Mouse (Mus musculus) limb, embryonic 13.5 days (tissue): ENCODE data around the gene Cdx2. TPM values are rescaled to one million over a fixed set of nuclear protein-coding genes. Genes with fewer than 3 reads are reported as not detected.

Experiments used
- ATAC-seq: fragments of 200-750 bp; cut with Nextera tagmentation; 2 replicates; pipeline ENCODE4 v1.8.0; 2017; ENCODE audit warnings: low read depth, moderate number of reproducible peaks, moderate TSS enrichment; ENCODE audit not compliant: low FRiP score
- H3K27ac ChIP-seq: fragments of 300-500 bp; sonication (generic); 2 replicates; pipeline ENCODE4 v1.5.1; 2015; ENCODE audit warnings: inconsistent platforms, mild to moderate bottlenecking, moderate library complexity
- H3K27me3 ChIP-seq: fragments of 300-500 bp; sonication (generic); 2 replicates; pipeline ENCODE4 v1.6.1; 2015; ENCODE audit warnings: mild to moderate bottlenecking, inconsistent platforms
- H3K36me3 ChIP-seq: fragments of 300-500 bp; sonication (generic); 2 replicates; pipeline ENCODE4 v1.6.1; 2015; ENCODE audit warnings: inconsistent platforms, mild to moderate bottlenecking, moderate library complexity
- H3K4me1 ChIP-seq: fragments of 300-500 bp; sonication (generic); 2 replicates; pipeline ENCODE4 v1.6.1; 2015; ENCODE audit warnings: inconsistent platforms
- H3K4me2 ChIP-seq: fragments of 300-500 bp; sonication (generic); replicated peaks from 2 replicates; pipeline ENCODE4 v1.6.1; 2015; ENCODE audit warnings: inconsistent platforms, mild to moderate bottlenecking, moderate library complexity
- H3K4me3 ChIP-seq: fragments of 300-500 bp; sonication (generic); 2 replicates; pipeline ENCODE4 v1.5.1; 2015; ENCODE audit warnings: moderate library complexity, mild to moderate bottlenecking, inconsistent platforms
- H3K9ac ChIP-seq: fragments of 300-500 bp; sonication (generic); 2 replicates; pipeline ENCODE4 v1.6.1; 2015; ENCODE audit warnings: mild to moderate bottlenecking, inconsistent platforms
- H3K9me3 ChIP-seq: fragments of 300-500 bp; sonication (generic); 2 replicates; pipeline ENCODE4 v1.6.1; 2016; ENCODE audit warnings: inconsistent platforms
- WGBS: fragments of 180-500 bp; shearing (Covaris S2); methylation state at CpG from one replicate; pipeline ENCODE4 v1.1.7; 2015; 5-methylcytosine and 5-hydroxymethylcytosine counted together
- polyA plus RNA-seq: library from polyadenylated mRNA; unstranded; fragments of >200 nt; fragmentation: Nextera tagmentation; extraction: Ambion mirVana; gene quantifications from 2 replicates; pipeline ENCODE4 v1.2.1, GENCODE M21; 2015

The Cdx2 gene
- polyA plus RNA-seq, 1 experiment from 2014 or later, result 0.06 TPM

DNA sequence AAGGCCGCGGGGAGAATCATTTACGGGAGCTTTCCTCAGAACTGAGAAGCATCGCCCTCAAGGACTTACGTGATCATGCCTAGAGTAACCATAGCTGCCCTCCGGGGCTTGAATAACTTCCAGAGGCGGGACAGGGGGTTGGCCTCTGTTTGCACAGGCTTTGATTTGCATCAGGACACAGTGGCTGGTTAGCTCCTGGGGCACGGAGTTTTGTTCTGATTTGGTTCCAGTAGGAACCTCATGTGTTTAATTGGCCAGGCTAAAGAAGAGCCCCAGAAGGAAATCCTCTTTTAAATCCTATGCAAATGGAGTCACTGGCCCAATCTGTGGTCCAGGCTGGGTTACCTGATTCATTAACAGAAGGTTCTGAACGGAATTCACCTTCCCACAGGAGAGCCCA lies 31.9 kb upstream of the Cdx2 start:
- no peak overlapping the region for H3K9ac ChIP-seq
- H3K27me3 ChIP-seq, result peaks cover 1% of the 10 kb centered on the region; the same call in 1 of the 2 replicates
- ATAC-seq, result no peak
- H3K4me1 ChIP-seq, result peaks cover 6% of the 10 kb centered on the region
- no peak overlapping the region for H3K27ac ChIP-seq
- no peak overlapping the region for H3K4me3 ChIP-seq
- WGBS, result 60% methylated on average over 9 of the region's 9 CpGs
- H3K9me3 ChIP-seq, result no peaks in the 10 kb centered on the region
- H3K36me3 ChIP-seq, result no peaks in the 10 kb centered on the region
- H3K4me2 ChIP-seq, result no peak overlapping the region

DNA sequence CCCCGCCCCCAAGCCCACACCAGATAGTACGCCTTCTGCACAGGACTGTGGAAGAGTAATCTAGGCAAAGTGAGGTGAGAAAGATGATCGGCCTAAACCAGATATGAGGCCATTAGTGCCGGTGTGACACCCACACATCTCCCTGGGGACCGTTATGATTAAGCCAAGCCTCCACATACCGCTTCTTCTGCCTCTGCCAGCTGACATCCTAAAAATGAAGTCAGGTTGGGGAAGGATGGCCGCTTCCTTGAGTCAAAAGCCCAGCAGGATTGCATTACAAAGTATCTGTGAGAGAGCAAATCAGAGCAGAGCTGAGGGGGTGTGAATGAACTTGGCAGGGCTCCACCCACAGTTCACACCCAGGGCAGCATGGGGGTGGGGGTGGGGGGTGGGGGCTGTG lies 25.6 kb upstream of the Cdx2 start:
- Histone ChIP-seq H3K9me3 (no peaks in the 10 kb centered on the region), H3K27me3 (peaks cover 7% of the 10 kb centered on the region; the same call in 1 of the 2 replicates), H3K27ac (no peak overlapping the region), H3K4me1 (0 out of 2 replicates have a peak, but pooled peaks cover 3% of the 10 kb centered on the region), H3K4me3 (no peak overlapping the region), H3K9ac (no peak overlapping the region), H3K4me2 (no peak overlapping the region), H3K36me3 (no peaks in the 10 kb centered on the region)
- 34% methylated on average over 7 of the region's 7 CpGs for WGBS
- ATAC-seq, result no peak

DNA sequence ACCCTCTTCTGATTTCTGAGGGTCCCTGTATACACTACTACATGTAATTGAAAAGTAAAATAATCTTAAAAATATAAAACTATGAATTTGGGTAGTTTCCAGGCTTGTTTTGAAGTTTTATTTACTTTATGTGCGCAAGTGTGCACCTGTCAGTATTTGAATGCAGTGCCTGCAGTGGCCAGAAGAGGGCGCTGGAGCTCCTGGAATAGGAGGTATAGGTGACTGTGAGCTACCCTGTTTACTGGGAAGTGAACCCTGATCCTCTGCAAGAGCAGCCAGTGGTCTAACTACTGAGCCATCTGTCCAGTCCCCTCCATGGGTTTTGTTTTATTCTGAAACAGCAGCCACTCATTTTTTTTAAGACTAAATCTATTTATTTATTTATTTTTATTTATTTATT lies 24.5 kb upstream of the Cdx2 start:
- WGBS, result 40% methylated on average over 2 of the region's 2 CpGs
- no peak for ATAC-seq
- no peaks in the 10 kb centered on the region for H3K9me3 ChIP-seq

DNA sequence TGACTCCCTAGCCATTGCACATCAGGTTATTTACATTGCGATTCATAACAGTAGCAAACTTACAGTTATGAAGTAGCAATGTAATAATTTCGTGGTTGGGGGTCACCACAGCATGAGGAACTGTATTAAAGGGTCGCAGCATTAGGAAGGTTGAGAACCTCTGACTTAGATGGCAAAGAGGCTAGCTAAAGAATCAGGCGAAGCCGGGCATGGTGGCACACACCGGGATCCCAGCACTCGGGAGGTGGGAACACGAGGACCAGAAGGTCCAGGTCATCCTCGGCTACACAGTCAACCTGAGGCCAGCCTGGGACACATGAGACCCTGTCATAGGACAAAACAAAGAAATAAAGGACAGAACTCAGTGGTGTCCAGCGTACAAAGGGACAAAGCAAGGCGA lies 22.9 kb upstream of the Cdx2 start:
- no peaks in the 10 kb centered on the region for H3K36me3 ChIP-seq
- H3K9ac ChIP-seq, result no peak overlapping the region
- no peaks in the 10 kb centered on the region for H3K9me3 ChIP-seq
- 0 out of 2 replicates have a peak, but pooled peaks cover 3% of the 10 kb centered on the region for H3K4me1 ChIP-seq
- no peak overlapping the region for H3K4me2 ChIP-seq
- peaks cover 7% of the 10 kb centered on the region; the same call in 1 of the 2 replicates for H3K27me3 ChIP-seq
- 81% methylated on average over 11 of the region's 11 CpGs for WGBS
- no peak for ATAC-seq
- no peak overlapping the region for H3K4me3 ChIP-seq
- no peak overlapping the region for H3K27ac ChIP-seq

More for the DNA sequence above, 24.5 kb upstream of the Cdx2 start:
- Histone ChIP-seq H3K9ac (no peak overlapping the region), H3K4me3 (no peak overlapping the region), H3K27ac (no peak overlapping the region), H3K4me1 (0 out of 2 replicates have a peak, but pooled peaks cover 3% of the 10 kb centered on the region), H3K36me3 (no peaks in the 10 kb centered on the region), H3K4me2 (no peak overlapping the region), H3K27me3 (peaks cover 7% of the 10 kb centered on the region; the same call in 1 of the 2 replicates)

DNA sequence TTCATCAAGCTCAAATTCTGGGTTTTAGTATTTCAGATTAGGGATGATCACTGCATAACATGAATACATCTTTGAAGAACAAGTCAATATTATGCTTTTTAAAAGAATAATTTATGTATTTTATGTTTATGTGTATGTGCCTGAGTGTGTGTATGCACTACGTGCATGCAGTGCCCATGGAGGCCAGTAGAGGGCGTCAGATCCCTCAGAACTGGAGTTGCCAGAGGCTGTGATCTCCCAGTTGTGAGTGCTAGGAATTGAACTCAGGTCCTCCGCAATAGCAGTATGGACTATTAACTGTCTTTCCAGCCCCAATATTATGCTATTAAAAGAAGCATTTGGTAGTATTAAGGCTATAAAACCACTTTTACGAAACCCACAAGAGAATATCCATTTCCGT lies 20.6 kb upstream of the Cdx2 start:
- Histone ChIP-seq H3K9me3 (no peaks in the 10 kb centered on the region), H3K27me3 (peaks cover 14% of the 10 kb centered on the region), H3K9ac (no peak overlapping the region), H3K4me1 (no peaks in the 10 kb centered on the region), H3K4me2 (no peak overlapping the region), H3K36me3 (no peaks in the 10 kb centered on the region), H3K27ac (no peak overlapping the region), H3K4me3 (no peak overlapping the region)
- WGBS, result 82% methylated on average over 5 of the region's 5 CpGs
- ATAC-seq, result no peak

DNA sequence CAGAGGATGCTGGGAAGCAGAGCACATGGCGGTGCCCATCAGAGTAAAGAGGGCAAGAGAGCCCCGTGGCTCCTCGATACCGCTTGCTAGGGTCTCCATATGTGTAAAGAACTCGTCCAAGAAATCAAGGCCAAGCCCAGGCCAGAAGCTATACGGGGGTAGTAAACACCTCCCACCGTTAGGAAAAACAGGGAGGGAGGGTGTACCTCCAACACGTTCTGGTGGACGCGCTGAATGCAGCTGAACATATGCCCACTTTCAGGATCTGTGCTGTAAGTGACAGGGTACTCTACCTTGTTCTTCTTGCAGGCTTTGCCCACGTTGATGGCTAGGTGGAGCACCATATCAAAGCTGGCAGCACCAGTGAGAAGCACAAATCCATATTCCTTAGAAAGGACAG lies 18.9 kb upstream of the Cdx2 start:
- Histone ChIP-seq H3K9ac (no peak overlapping the region), H3K36me3 (no peaks in the 10 kb centered on the region), H3K4me1 (no peaks in the 10 kb centered on the region), H3K9me3 (no peaks in the 10 kb centered on the region), H3K4me2 (no peak overlapping the region), H3K4me3 (no peak overlapping the region), H3K27ac (no peak overlapping the region), H3K27me3 (peaks cover 31% of the 10 kb centered on the region)
- no peak for ATAC-seq
- 70% methylated on average over 11 of the region's 11 CpGs for WGBS

DNA sequence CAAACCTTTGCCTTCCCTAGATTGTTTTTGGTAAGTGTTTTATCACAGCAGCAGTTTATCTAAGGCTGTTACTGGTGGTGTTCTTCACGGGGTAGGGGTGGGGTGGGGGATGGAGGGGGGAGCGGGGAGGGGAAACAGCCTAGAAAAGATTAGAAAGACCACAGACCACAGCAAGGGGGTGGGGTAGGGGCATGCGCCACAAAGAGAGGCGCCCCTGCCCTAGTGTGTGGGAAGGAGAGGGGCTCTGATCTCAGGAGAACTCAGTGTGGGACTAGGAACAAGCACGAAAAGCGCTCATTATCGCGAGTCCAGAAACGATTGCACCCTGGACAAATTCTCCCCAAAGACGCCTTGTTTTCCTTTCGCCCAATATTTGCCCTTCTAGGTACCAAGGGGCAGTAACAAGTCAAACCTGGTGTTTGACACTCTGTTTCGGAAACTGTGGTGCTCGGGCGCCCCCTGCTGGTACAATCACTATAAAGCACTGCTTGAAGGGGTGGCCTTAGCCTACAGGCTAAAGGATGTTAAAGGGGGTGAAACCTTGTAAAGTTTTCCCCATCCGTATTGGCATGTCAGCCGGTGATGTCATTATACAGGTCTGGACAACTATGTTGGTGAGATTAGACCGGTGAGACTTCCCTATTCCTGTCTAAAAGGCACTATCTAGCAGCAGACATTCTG lies 16.3 kb upstream of the Cdx2 start:
- H3K27me3 ChIP-seq, result peaks cover 47% of the 10 kb centered on the region
- H3K4me2 ChIP-seq, result no peak overlapping the region; the same call in 1 of the 2 replicates
- peak; percentile 54; the same call in 1 of the 2 replicates for ATAC-seq

DNA sequence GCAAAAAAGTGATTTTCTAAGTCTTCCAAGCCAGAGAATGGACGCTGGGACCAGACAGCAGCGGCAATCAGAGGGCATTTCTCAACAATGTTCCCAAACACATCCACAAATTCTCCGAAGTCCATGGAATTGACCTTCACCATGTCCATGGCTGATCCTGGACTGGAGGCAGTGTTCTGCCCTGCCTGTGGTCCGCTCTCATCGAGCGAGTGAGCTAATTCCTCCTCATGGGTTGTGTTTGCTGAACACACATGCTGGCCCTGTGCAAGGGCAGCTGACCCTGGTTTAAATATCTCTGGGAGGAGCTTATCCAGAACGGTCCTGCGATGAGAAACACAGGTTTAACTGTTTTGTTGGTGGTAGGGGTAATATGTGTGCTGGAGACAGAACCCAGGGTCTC lies 15.1 kb upstream of the Cdx2 start, which contains the start of gene Urad:
Gene Urad, minus strand, starts transcription at position 258 of the 400 bp plus-strand sequence.
- Histone ChIP-seq H3K4me1 (no peaks in the 10 kb centered on the region), H3K4me3 (no peak within 1 kb of the TSS), H3K4me2 (no peak within 1 kb of the TSS; the same call in 1 of the 2 replicates), H3K9me3 (no peaks in the 10 kb centered on the region), H3K36me3 (no peaks in the 10 kb centered on the region), H3K9ac (no peak within 1 kb of the TSS), H3K27me3 (peaks cover 59% of the 10 kb centered on the region), H3K27ac (no peak within 1 kb of the TSS)
- WGBS, result 70% methylated on average over 8 of the region's 8 CpGs
- ATAC-seq, result no peak

More for the DNA sequence above, 16.3 kb upstream of the Cdx2 start:
- H3K9me3 ChIP-seq, result no peaks in the 10 kb centered on the region
- WGBS, result 16% methylated on average over 17 of the region's 17 CpGs
- H3K4me1 ChIP-seq, result no peaks in the 10 kb centered on the region
- no peak overlapping the region for H3K9ac ChIP-seq
- no peak overlapping the region for H3K4me3 ChIP-seq
- H3K27ac ChIP-seq, result no peak overlapping the region
- no peaks in the 10 kb centered on the region for H3K36me3 ChIP-seq

DNA sequence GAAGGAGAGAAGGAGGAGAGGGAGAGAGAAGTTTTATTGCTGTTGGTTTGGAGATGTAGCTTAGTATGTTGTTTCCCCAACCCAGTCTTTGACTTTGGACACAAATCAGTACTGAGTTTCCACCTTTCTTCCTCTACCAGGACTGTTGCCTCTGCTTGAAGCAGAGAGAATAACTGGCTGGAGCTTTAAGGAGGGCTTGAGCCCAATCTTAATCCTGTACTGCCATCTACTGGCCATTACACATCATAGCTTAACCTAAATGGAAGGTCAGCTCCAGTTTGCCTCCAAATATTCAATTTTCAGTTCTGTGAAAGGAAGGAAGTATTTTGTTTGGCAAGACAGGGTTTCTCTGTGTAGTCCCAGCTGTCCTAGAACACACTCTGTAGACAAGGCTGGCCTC lies 12.6 kb upstream of the Cdx2 start:
- Histone ChIP-seq H3K9ac (no peak overlapping the region), H3K4me3 (no peak overlapping the region), H3K4me1 (peaks cover 7% of the 10 kb centered on the region), H3K27me3 (peaks cover 84% of the 10 kb centered on the region), H3K4me2 (no peak overlapping the region), H3K36me3 (no peaks in the 10 kb centered on the region), H3K9me3 (no peaks in the 10 kb centered on the region), H3K27ac (no peak overlapping the region)
- ATAC-seq, result no peak

DNA sequence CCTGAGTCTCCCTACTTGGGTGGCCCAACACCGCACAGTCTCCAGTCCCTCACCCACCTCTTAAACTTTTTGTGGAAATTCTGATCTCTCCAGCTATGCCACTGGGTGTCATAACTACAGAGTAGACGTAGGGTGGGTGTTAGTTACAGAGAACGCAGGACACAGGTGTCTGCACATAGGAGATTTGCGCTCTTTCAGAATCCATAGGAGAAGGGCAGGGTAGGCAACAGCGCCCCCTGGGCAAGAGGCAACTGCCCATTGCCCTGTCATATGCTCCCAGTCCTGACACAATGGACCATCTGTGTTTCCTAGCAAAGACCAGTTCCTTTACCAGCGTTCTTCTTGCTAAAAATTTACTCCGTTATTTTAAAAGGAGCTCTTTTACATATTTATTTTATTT lies 10.9 kb upstream of the Cdx2 start:
- Histone ChIP-seq H3K4me1 (peaks cover 7% of the 10 kb centered on the region), H3K36me3 (no peaks in the 10 kb centered on the region), H3K27me3 (peaks cover 97% of the 10 kb centered on the region), H3K9me3 (no peaks in the 10 kb centered on the region), H3K4me3 (no peak overlapping the region), H3K9ac (no peak overlapping the region), H3K4me2 (no peak overlapping the region), H3K27ac (no peak overlapping the region)
- ATAC-seq, result no peak
- 27% methylated on average over 7 of the region's 7 CpGs for WGBS

DNA sequence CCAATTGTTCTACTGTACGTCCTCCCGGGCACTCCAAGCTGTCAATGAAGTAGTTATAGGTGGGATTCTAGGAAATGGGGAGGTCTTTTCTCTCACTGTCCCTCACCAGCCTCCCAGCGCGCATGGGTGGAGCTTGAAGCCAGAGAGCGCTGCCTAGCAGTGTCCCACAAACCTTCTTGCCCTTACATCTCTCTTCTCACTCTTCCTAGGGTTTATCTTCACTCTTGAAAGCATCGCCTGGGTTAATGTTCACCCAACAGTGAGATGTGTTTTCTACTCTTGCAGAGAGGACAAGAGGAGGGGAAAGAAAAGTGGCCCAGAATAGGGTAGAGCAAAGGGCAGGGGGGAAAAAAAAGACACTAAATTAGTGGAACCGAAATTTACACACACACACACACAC lies 10.3 kb upstream of the Cdx2 start:
- H3K4me3 ChIP-seq, result no peak overlapping the region
- H3K4me2 ChIP-seq, result no peak overlapping the region
- no peaks in the 10 kb centered on the region for H3K36me3 ChIP-seq
- no peaks in the 10 kb centered on the region for H3K9me3 ChIP-seq
- no peak overlapping the region for H3K9ac ChIP-seq
- no peak overlapping the region for H3K27ac ChIP-seq
- ATAC-seq, result no peak
- WGBS, result 13% methylated on average over 7 of the region's 7 CpGs
- H3K27me3 ChIP-seq, result peaks cover 97% of the 10 kb centered on the region
- peaks cover 7% of the 10 kb centered on the region for H3K4me1 ChIP-seq

DNA sequence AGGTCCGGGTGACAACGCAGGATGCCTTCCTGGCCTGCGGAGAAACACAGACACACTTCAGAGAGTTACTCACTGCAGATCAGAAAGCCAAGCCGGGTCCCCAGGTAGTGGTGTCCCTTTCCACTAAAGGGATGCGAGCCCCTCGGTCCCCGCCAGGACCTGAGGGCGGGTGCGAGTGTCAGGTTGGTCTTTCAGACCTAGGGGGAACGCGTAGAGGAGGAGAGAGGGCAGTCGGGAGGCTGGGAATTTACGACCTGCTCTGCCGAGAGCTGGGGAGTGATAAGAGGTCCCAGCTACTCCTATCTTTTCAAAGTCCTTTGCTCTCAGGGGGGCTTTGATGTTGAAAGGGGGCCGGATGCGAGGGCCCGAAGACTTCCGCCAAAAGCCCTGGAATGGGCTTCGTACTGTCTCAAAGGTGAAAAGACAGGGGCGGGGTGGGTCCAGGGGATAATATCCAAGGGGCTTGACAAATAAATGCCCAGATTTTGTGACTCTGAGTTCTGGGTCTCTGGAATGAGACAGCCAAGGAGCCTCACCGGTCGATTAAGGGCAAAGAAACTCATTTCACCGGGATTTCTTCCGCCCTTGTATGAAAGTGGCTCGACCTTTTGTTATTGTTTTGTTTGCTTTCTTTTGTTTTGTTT lies 8.5 kb upstream of the Cdx2 start:
- Histone ChIP-seq H3K9me3 (no peaks in the 10 kb centered on the region), H3K27ac (no peak overlapping the region), H3K4me1 (peaks cover 7% of the 10 kb centered on the region), H3K36me3 (no peaks in the 10 kb centered on the region), H3K9ac (no peak overlapping the region), H3K4me2 (no peak overlapping the region), H3K27me3 (peaks cover 98% of the 10 kb centered on the region), H3K4me3 (peak overlapping the region; percentile 7; the same call in 1 of the 2 replicates)
- 2% methylated on average over 25 of the region's 25 CpGs for WGBS
- no peak for ATAC-seq
